Mouse (Mus musculus) MEL (cell line): ENCODE results near the gene March6.

Source experiments
- CTCF ChIP-seq, 3 experiments: IDR thresholded peaks in 2 of 3; conservative IDR thresholded peaks in 1 of 3; 2 replicates each; pipeline ENCODE4 v1.5.1; 2011 to 2012; ENCODE audit warnings: low read length in 3 of 3, low read depth in 2 of 3, mild to moderate bottlenecking in 2 of 3, improper control_type of control experiment in 1 of 3, inconsistent platforms in 1 of 3, mixed read lengths in 1 of 3, moderate library complexity in 1 of 3; ENCODE audit not compliant: control insufficient read depth in 1 of 3, insufficient read depth in 1 of 3, poor library complexity in 1 of 3, severe bottlenecking in 1 of 3
- GABPA ChIP-seq: IDR thresholded peaks from 2 replicates; pipeline ENCODE4 v1.6.1; 2012; ENCODE audit warnings: low read depth, mild to moderate bottlenecking, inconsistent platforms, low read length, improper control_type of control experiment, moderate library complexity
- POLR2AphosphoS2 ChIP-seq: IDR thresholded peaks from 2 replicates; pipeline ENCODE4 v1.6.1; 2011; ENCODE audit warnings: low read length, improper control_type of control experiment

DNA sequence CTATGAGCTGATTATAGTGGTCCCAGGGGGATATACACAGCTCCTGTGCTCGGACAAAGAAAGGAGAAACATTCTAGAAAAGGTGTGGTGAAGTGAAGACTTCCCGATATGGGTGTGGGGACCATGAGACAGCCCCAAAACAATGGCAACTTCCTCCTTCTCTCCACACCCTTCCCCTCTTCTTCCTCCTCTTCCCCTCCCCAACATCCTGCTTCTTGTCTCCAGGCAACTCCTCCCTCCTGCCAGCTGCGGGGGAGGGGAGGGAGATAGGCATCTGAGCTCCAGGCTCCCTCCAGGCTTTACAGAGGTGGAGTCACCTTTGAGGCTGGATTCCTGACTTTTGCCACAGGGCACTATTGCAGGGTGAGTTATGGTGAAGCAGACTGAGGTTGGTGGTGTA, 117.9 kb downstream of the March6 start:
- TF ChIP-seq CTCF (IDR thresholded peaks at IDR 0.05 in 2 of 3, conservative IDR thresholded peaks at IDR 0.05 in 1 of 3; ENCODE audit: control insufficient read depth in 1 of 3, insufficient read depth in 1 of 3, low read depth in 2 of 3, low read length in 3 of 3, poor library complexity in 1 of 3, severe bottlenecking in 1 of 3) (no peak), GABPA (no peak), POLR2AphosphoS2 (no peak)
